Mouse (Mus musculus) neural tube, embryonic 13.5 days (tissue): ENCODE results near the gene Olfr360. TPM values are rescaled to one million over a fixed set of nuclear protein-coding genes. Genes with fewer than 3 reads are reported as not detected.
"Not testable (repeated sequence)": the region's sequence is repeated elsewhere in the genome, so short reads cannot be mapped to it uniquely, and the experiment has no call there.

Source experiments
- ATAC-seq: fragments of 200-750 bp; cut with Nextera tagmentation; 2 replicates; pipeline ENCODE4 v1.8.0; 2017; ENCODE audit warnings: low read depth, mild to moderate bottlenecking, moderate TSS enrichment, moderate library complexity
- H3K27ac ChIP-seq: fragments of 300-500 bp; sonication (generic); replicated peaks from 2 replicates; pipeline ENCODE4 v1.5.1; 2015; ENCODE audit warnings: moderate library complexity, mild to moderate bottlenecking, inconsistent platforms
- H3K27me3 ChIP-seq: fragments of 300-500 bp; sonication (generic); 2 replicates; pipeline ENCODE4 v1.6.1; 2015; ENCODE audit warnings: mild to moderate bottlenecking, inconsistent platforms
- H3K36me3 ChIP-seq: fragments of 300-500 bp; sonication (generic); 2 replicates; pipeline ENCODE4 v1.6.1; 2015; ENCODE audit warnings: mild to moderate bottlenecking, inconsistent platforms
- H3K4me1 ChIP-seq: fragments of 300-500 bp; sonication (generic); replicated peaks from 2 replicates; pipeline ENCODE4 v1.6.1; 2015; ENCODE audit warnings: inconsistent platforms
- H3K4me2 ChIP-seq: fragments of 300-500 bp; sonication (generic); 2 replicates; pipeline ENCODE4 v1.6.1; 2015; ENCODE audit warnings: inconsistent platforms, mild to moderate bottlenecking, moderate library complexity
- H3K4me3 ChIP-seq: fragments of 300-500 bp; sonication (generic); 2 replicates; pipeline ENCODE4 v1.5.1; 2015; ENCODE audit warnings: mild to moderate bottlenecking, inconsistent platforms
- H3K9ac ChIP-seq: fragments of 300-500 bp; sonication (generic); 2 replicates; pipeline ENCODE4 v1.6.1; 2015; ENCODE audit warnings: moderate library complexity, mild to moderate bottlenecking, inconsistent platforms
- H3K9me3 ChIP-seq: fragments of 300-500 bp; sonication (generic); 2 replicates; pipeline ENCODE4 v1.6.1; 2016; ENCODE audit warnings: inconsistent platforms
- WGBS: fragments of 180-500 bp; shearing (Covaris S2); methylation state at CpG from one replicate; pipeline ENCODE4 v1.1.7; 2015; 5-methylcytosine and 5-hydroxymethylcytosine counted together
- polyA plus RNA-seq: library from polyadenylated mRNA; unstranded; fragments of >200 nt; fragmentation: Nextera tagmentation; extraction: Ambion mirVana; gene quantifications from 2 replicates; pipeline ENCODE4 v1.2.1, GENCODE M21; 2015

The Olfr360 gene
- not detected in 2 replicates for polyA plus RNA-seq

DNA sequence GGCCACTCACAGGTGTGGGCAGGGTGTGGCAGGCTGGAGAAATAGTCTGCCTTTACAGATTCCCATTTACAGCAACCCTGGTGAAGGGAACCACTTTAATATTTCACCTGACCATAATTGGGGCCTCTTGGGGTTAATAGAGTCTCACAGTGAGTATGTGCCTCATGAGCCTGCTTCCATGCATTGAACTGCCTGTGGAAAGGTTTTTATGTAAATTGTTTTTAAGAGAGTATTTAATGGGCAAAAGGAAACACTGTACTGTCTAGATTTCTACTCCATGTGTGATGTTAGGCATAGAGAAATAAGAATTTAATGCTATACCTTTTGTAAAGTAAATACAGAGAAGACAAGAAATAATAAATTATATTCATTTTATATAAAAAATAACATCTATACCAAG, at the start of gene Olfr360:
Olfr360 (plus strand) TSS at position 301 of the 400 bp plus-strand sequence.
- H3K27ac ChIP-seq: no peak within 1 kb of the TSS
- H3K9me3 ChIP-seq: peaks cover 17% of the 10 kb centered on the region; the same call in 1 of the 2 replicates
- H3K36me3 ChIP-seq: no peaks in the 10 kb centered on the region
- ATAC-seq: no peak
- no peak within 1 kb of the TSS for H3K4me2 ChIP-seq
- no peaks in the 10 kb centered on the region for H3K27me3 ChIP-seq
- no peak within 1 kb of the TSS for H3K9ac ChIP-seq
- H3K4me3 ChIP-seq: no peak within 1 kb of the TSS
- H3K4me1 ChIP-seq: no peaks in the 10 kb centered on the region

DNA sequence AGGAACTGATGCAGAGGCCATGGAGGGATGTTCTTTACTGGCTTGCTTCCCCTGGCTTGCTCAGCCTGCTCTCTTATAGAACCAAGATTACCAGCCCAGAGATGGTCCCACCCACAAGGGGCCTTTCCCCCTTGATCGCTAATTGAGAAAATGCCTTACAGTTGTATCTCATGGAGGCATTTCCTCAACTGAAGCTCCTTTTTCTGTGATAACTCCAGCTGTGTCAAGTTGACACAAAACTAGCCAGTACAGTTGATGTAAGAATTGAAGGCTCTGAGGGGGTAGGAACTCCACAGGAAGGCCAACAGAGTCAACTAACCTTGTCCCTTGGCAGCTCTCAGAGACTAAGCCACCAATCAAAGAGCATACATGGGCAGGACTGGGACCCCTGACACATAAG, 23.6 kb downstream of the Olfr360 start, which contains the start of gene Olfr361:
Olfr361 (minus strand) TSS at position 101 of the 400 bp plus-strand sequence.
- not testable (repeated sequence) for H3K4me3 ChIP-seq, ATAC-seq, H3K9me3 ChIP-seq, H3K36me3 ChIP-seq, H3K4me1 ChIP-seq, H3K27me3 ChIP-seq, H3K27ac ChIP-seq, H3K4me2 ChIP-seq, H3K9ac ChIP-seq
- 57% methylated on average over 1 of the region's 1 CpGs for WGBS

DNA sequence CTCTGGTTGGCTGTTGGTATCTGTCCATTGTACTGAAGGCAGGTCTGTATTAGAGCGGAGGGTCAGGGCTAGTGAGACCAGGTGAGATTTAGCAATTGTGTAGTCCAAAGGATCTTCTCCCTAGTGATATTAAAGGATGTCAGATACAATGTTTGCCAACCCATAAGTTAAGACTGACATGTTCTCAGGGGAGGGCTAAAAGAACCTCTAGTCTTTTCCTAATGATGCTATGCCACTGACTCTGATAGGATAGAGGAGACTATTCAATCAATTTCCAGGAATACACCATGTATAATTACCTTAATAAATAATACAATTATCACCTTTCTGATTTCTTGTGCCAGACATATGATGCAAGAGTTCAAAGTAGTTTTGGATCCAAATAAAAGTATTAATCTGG, 52.3 kb downstream of the Olfr360 start, which contains the start of gene Olfr362:
Olfr362 (minus strand) TSS at position 101 of the 400 bp plus-strand sequence.
- H3K4me3 ChIP-seq: no peak within 1 kb of the TSS
- no peak within 1 kb of the TSS for H3K27ac ChIP-seq
- peaks cover 8% of the 10 kb centered on the region; the same call in 1 of the 2 replicates for H3K9me3 ChIP-seq

More for the DNA sequence above, 52.3 kb downstream of the Olfr360 start, which contains the start of gene Olfr362:
- no peak within 1 kb of the TSS for H3K9ac ChIP-seq
- no peaks in the 10 kb centered on the region for H3K27me3 ChIP-seq
- no peak within 1 kb of the TSS for H3K4me2 ChIP-seq
- ATAC-seq: no peak
- H3K4me1 ChIP-seq: no peaks in the 10 kb centered on the region
- no peaks in the 10 kb centered on the region for H3K36me3 ChIP-seq
- 95% methylated on average over 1 of the region's 1 CpGs for WGBS

Other genes with a start within 250 kb of the Olfr360 start
- not detected in 2 replicates for gene Olfr3, start 248.7 kb upstream of the Olfr360 start, polyA plus RNA-seq
- gene Olfr350, start 219.4 kb upstream of the Olfr360 start, polyA plus RNA-seq: not detected in 2 replicates
- gene Olfr351, start 203.1 kb upstream of the Olfr360 start, polyA plus RNA-seq: not detected in 2 replicates
- gene Olfr352, start 197.3 kb upstream of the Olfr360 start, polyA plus RNA-seq: not detected in 2 replicates
- not detected in 2 replicates for gene Olfr353, start 172.8 kb upstream of the Olfr360 start, polyA plus RNA-seq
- gene Olfr354, start 160.1 kb upstream of the Olfr360 start, polyA plus RNA-seq: not detected in 2 replicates
- gene Olfr355, start 136.8 kb upstream of the Olfr360 start, polyA plus RNA-seq: not detected in 2 replicates
- not detected in 2 replicates for gene Olfr356, start 128.6 kb upstream of the Olfr360 start, polyA plus RNA-seq
- gene Olfr357, start 71.9 kb upstream of the Olfr360 start, polyA plus RNA-seq: not detected in 2 replicates
- gene Olfr358, start 56.4 kb upstream of the Olfr360 start, polyA plus RNA-seq: not detected in 2 replicates
- not detected in 2 replicates for gene Olfr361, start 23.5 kb downstream of the Olfr360 start, polyA plus RNA-seq
- gene Olfr362, start 52.2 kb downstream of the Olfr360 start, polyA plus RNA-seq: not detected in 2 replicates
- not detected in 2 replicates for gene Olfr364-ps1, start 73.6 kb downstream of the Olfr360 start, polyA plus RNA-seq
- gene Olfr365, start 122.5 kb downstream of the Olfr360 start, polyA plus RNA-seq: not detected in 2 replicates
- gene Olfr366, start 145.8 kb downstream of the Olfr360 start, polyA plus RNA-seq: not detected in 2 replicates